Mouse (Mus musculus) inflammation-experienced regulatory T-cells, adult 16 weeks (primary cell): ENCODE data around the gene Rxfp3. TPM values are rescaled to one million over a fixed set of nuclear protein-coding genes. Genes with fewer than 3 reads are reported as not detected.

Source experiments
- polyA plus RNA-seq: library from polyadenylated mRNA; unstranded; fragments of 100-300 nt; shearing (Covaris generic); gene quantifications from one replicate; pipeline ENCODE4 v1.2.1, GENCODE M21; 2017

Rxfp3 gene
- polyA plus RNA-seq, result not detected

DNA sequence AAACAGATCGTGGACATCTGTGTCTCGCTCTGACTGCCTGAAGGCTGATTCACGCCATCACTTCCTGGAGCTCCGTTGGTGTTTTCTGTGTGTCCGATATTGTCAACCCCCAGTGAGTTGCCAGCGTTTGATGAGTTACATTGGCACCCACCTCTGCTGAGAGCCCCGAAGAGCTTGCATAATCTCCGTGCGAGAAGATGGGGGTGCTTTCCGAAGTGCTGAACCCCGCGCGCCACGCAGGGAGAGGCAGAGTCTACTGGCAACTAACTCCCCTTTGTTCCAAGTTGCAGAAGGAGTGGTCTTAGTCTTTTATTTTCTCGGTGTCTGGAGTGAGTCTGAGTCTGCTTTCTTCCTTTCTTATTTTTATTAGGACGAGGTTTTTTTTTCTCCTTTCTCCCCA, at the start of gene Rxfp3:
TSS of gene Rxfp3 (minus strand) at position 281 of the 400 bp plus-strand sequence.

DNA sequence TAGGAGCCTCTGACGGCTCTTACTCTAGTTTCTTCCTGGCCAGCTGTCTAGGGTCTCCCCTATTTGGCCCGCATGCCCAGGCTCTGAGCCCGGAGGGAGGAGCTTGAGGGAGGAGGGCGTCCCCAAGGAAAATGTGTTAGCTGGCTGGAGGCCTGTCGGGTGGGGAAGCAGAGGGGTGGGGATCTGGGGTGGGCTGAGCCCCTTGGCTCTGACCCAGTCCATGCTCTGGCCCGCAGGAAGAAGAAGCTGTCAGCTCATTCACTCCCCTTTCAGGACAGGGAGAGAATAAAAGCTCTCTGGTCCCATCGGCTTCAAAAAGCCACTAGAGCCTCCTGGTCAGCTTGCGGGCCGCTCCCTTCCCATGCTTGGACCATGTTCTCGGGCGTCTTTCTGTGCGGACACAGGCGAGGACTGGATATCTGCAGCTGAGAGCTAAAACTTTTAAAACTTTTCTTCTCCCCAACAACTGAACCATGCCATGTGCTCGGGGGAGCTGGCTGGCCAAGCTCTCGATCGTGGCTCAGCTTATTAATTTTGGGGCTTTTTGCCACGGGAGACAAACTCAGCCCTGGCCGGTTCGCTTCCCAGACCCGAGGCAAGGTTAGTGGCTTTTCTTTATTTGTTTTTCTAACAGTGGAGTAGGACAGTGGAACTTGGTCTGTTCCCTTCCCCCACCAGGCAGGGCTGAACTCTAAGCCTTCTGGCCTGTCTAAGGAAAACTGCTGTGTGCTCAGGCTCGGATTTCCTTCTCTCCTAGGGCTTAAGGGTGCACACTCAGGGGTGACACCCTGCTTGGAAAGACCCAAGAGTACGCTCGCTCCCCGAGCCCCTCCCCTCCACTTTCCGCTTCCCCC, 27.0 kb upstream of the Rxfp3 start, which contains the start of gene Adamts12:
TSS of gene Adamts12 (plus strand) at position 233 of the 854 bp plus-strand sequence.

DNA sequence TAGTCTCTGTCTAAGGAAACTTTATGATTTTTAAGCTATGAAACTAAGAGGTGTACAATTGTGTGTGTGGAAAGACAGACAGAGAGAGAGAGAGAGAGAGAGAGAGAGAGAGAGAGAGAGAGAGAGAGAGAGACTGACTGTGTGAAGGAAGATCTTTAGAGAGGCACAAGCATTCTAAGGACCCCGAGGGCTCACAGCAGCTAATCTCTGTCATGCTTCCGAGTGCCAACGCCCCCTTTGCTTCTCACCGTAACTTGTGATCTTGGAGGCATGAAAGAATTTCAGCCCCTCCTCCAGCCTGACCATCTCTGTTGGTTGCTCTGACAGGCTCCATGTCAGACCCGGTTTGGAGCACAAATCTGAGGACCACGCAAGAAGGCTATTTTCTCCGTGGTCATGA, 37.4 kb downstream of the Rxfp3 start, which contains the start of gene Slc45a2:
TSS of gene Slc45a2 (plus strand) at position 301 of the 400 bp plus-strand sequence.

Other genes with a start within 250 kb of the Rxfp3 start
- not detected for gene C1qtnf3, start 85.7 kb downstream of the Rxfp3 start, polyA plus RNA-seq
- 9.4 TPM for gene Amacr, start 56.2 kb downstream of the Rxfp3 start, polyA plus RNA-seq
- gene Slc45a2, start 37.3 kb downstream of the Rxfp3 start, polyA plus RNA-seq, result not detected
- gene Adamts12, start 26.8 kb upstream of the Rxfp3 start, polyA plus RNA-seq, result not detected